Mouse (Mus musculus) thymus, postnatal 25 days (tissue): ENCODE measurements around the gene Scand1.

Experiments
- DNase-seq: peaks from one replicate; pipeline ENCODE4 v3.0.0; 2022

The Scand1 gene

GRCm38 (mm10) chr2:156312297-156312897 lies at the start of gene Scand1, which contains the start of gene Cnbd2:
TSS of gene Scand1 (minus strand) at chr2:156312704.
TSS of gene Cnbd2 (plus strand) at chr2:156312299.
- DNase-seq = peak; percentile 85

GRCm38 (mm10) chr2:156356031-156356430 lies 43.5 kb upstream of the Scand1 start:
- no peak for DNase-seq

- no peak for DNase-seq
These were observed 40.8 kb upstream of the Scand1 start for GRCm38 (mm10) chr2:156353265-156353692.

- DNase-seq = no peak
These were observed 40.1 kb upstream of the Scand1 start for GRCm38 (mm10) chr2:156352413-156353165.

DNA sequence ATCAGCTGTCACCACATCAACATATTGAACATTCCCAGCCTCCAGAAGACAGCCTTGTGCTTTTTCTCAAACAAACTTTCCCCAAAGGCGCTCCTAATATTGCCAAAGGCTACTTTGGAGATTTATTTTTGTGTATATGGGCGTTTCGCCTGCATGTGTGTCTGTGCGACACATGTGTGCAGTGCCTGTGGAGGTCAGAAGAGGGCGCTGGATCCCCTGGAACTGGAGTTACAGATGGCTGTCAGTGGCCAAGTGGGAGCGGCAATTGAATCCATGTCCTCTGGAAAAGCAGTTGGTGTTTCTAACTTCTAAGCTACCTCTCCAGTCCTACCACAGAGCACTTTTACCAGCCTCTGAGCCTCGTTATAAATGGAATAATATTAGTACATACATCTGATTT lies 38.7 kb upstream of the Scand1 start:
- DNase-seq = no peak

GRCm38 (mm10) chr2:156349286-156349848 lies 36.9 kb upstream of the Scand1 start:
- no peak for DNase-seq

- no peak for DNase-seq
These were observed 36.3 kb upstream of the Scand1 start for GRCm38 (mm10) chr2:156348812-156349211.

- DNase-seq = no peak
These were observed 32.5 kb upstream of the Scand1 start for GRCm38 (mm10) chr2:156344775-156345532.

GRCm38 (mm10) chr2:156340078-156340477 lies 27.6 kb upstream of the Scand1 start:
- no peak for DNase-seq

DNA sequence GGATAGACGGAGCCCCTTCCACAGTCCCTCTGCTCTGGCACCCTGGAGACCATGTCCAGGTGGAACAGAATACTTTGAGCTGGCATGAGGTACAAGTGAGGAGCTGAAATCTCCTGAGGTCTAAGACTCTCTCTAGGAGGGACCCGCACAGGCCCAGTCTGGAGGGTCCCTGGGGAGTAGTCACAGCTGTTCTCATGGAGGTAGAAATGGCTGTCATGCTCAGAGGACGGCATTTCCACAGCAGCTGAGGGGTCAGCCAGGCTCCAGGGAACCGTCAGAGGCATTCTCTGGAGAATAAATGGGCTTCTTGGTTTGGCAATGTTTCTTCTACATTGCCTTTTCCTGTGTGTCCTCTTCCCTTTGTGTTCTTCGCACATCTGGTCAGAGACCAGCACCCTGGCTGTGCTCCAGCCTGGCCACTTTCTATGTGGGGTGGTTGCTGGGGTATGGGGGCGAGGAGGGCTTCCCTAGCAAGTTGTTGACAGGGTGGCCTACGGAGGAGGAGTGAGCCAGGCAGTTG lies 19.0 kb upstream of the Scand1 start:
- no peak for DNase-seq

- no peak for DNase-seq
These were observed 18.2 kb upstream of the Scand1 start for GRCm38 (mm10) chr2:156330681-156331080.

DNA sequence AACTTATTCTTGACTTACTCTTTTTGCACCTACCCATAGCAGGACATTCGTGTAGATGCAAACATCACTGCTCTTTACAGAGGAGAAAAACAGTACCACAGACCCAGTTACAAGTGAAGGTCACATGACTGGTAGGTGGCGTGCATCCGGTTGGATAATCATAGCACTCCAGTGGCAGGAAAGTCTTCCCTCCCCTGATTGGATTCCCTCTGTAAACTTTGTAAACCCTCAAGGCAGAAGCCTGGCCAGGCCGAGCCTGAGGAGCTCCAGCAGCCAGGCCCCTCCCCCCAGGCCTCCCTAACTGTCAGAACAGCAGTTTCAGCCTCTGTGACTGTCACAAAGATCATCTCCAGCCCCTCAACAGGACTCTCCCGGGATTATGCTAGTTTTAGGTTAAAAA lies 12.2 kb upstream of the Scand1 start:
- no peak for DNase-seq

GRCm38 (mm10) chr2:156324116-156324588 lies 11.6 kb upstream of the Scand1 start:
- no peak for DNase-seq

- DNase-seq = no peak
These were observed 9.0 kb upstream of the Scand1 start for GRCm38 (mm10) chr2:156321538-156321937.

DNA sequence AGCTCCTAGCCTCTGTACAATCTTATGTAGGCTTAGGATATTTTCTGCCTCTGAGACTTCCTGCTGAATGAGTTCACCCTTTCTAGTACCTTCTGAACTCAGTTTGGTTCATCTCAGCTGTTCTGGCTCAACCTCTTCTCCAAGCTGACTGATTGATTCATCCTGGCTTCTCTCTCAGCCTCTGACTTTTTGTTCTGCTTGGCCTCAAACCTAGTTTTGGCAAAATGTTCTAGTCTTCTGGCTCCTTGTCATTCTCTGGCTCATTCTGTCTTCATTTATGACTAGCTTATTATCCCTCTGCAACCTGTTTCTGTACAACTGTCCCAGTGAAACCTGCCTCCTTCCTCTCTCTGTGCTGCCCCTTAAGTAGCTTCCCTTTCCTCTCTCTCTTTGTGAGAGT lies 6.0 kb upstream of the Scand1 start:
- no peak for DNase-seq

GRCm38 (mm10) chr2:156314811-156315210 lies 2.3 kb upstream of the Scand1 start:
- no peak for DNase-seq

DNA sequence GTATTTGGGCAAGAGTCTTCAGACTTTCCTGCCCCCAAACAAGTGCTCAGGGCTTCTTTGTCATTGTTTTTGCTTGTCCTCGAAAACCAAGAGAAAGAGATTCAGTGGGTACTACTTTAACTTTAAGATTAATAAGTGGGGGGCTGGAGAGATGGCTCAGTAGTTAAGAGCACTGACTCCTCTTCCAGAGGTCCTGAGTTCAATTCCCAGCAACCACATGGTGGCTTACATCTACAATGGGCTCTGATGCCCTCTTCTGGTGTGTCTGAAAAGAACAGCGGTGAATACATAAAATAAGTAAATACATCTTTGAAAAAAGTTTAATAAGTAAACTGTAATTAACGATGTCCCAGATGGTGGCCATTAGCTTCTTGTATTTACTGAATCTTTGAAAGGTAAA lies 649 bp upstream of the Scand1 start:
- DNase-seq = peak; percentile 5

DNA sequence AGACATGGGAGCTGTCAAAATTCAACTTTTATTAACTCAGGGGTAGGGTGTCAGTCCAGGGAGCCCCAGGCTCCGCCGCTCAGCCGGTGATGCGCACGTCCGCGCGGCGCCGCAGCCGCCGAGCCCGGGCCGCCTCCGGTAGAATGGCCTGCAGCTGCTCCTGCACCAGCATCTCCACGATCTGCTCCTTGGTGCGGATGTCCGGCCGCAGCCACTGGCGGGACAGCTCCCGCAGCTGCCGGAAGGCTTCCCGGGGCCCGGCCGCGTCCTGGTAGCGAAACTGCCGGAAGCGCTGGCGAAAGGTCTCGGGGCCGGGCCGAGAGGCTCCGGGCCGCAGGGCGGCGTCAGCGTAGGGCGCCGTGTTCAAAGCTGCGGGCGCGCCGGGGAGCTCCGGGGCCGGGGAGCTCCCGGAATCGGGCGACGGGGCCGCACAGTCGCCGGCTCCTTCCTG lies 638 bp downstream of the Scand1 start:
- peak; percentile 70 for DNase-seq

GRCm38 (mm10) chr2:156311441-156311840 lies 1.1 kb downstream of the Scand1 start:
- no peak for DNase-seq

DNA sequence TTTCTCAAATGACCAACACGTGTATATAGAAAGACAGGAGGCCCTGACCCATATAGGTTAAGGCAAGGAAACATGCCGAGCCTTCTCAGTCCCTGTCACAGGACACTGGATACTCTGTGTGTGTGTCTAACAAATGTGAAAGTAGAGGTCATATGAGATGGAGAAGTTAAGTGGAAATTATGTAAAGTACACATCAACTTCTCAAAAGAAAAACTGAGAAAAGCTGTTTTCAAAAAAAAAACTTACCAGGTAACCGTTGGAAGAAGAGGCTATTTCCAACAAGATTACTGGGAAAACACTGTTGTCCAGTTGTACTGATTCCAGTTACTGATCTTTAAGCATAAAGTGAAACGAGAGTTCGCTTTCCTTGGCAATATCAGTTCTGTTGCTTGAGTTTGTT lies 1.6 kb downstream of the Scand1 start:
- no peak for DNase-seq

- no peak for DNase-seq
These were observed 2.0 kb downstream of the Scand1 start for GRCm38 (mm10) chr2:156310455-156310854.

- no peak for DNase-seq
These were observed 2.6 kb downstream of the Scand1 start for GRCm38 (mm10) chr2:156309948-156310347.

DNA sequence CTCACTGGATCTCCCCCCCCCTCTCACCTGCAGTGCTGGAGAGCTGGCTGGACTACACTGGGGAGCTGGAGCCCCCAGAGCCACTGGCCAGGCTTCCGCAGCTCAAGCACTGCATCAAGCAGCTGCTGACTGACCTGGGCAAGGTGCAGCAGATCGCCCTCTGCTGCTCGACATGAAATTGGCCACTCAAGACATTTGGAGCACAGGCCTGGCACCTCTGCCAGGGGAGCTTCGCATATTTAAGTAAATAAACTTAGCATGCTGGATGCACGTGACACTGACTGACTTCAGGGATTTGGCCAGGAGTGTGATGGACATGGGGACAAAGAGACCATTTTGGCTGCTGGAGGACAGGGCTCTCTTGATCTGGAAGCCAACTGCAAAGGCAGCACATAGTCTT lies 5.2 kb downstream of the Scand1 start:
- peak; percentile 22 for DNase-seq
